Mouse (Mus musculus): Measurements from ENCODE around the gene Sgip1. TPM values are rescaled to one million over a fixed set of nuclear protein-coding genes. Genes with fewer than 3 reads are reported as not detected.

Gene Sgip1
- total and polyA plus RNA-seq, 3 experiments, result 0.92 to 5.6 TPM; not detected in 1

DNA sequence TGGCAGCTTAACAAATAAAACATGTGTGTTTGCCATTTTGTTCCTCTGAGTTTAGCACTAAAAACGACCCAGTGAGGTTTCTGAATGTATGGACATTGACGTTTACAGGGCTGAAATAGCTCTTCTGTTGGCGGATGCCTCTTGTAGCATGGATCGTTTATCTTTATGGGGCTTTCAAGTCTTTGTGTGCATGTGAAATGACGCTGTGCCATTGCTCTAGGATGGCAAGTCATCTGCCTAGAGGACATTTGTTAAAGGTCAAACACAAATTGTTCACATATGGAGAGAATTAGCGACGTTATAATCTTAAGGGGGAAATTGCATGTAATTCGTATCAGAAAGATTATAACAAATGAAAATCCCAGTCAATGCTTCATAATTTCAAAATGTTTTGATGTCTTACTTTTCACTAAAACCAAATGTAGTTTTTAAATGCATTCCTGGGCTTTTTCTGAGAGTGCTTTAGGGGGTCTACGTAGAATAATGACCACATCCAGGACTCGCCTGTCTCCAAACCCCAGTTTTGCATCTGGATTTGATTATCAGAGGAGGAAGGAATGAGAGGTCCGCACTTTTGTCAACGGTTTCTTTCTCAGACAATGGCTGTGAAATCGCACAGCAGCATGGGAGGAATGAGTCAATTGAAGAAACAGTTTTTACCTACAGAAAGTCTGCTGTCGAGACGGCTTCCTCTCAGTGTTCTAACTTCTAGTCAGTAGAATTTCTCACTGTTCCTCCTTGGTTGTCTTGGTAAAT is 264.3 kb downstream of the Sgip1 start:
- Histone ChIP-seq H3K27me3 (ENCODE audit: control insufficient read depth in 1 of 2, insufficient read depth in 2 of 2, low read length in 2 of 2) (no peaks in the 10 kb centered on the region; a peak in 1 of 4 replicates), H3K27ac (ENCODE audit: control insufficient read depth, low read depth, low read length) (no peak overlapping the region), H3K4me3 (ENCODE audit: control insufficient read depth in 1 of 2, insufficient read depth in 1 of 2, low read depth in 2 of 2, low read length in 2 of 2) (no peak overlapping the region), H3K36me3 (ENCODE audit: control insufficient read depth in 1 of 2, insufficient read depth in 2 of 2, low read length in 2 of 2) (no peaks in the 10 kb centered on the region), H3K79me2 (ENCODE audit: control insufficient read depth, insufficient read depth, low read length, poor library complexity) (no peaks in the 10 kb centered on the region), H3K9me3 (replicated peaks; ENCODE audit: insufficient read depth, low read length) (no peaks in the 10 kb centered on the region), H3K4me1 (ENCODE audit: control insufficient read depth in 1 of 2, insufficient read depth in 2 of 2, low read length in 2 of 2) (no peaks in the 10 kb centered on the region), H3K9ac (ENCODE audit: control insufficient read depth, low read depth, low read length, poor library complexity, severe bottlenecking) (no peak overlapping the region)
- TF ChIP-seq MXI1 (IDR thresholded peaks at IDR 0.05; ENCODE audit: low read depth, low read length) (no peak), BHLHE40 (IDR thresholded peaks at IDR 0.05; ENCODE audit: borderline replicate concordance, low read depth, low read length) (no peak), HCFC1 (IDR thresholded peaks at IDR 0.05; ENCODE audit: low read depth, low read length) (no peak), NRF1 (IDR thresholded peaks at IDR 0.05; ENCODE audit: insufficient read depth, low read depth, low read length, poor library complexity, severe bottlenecking) (no peak), MYC (IDR thresholded peaks at IDR 0.05; ENCODE audit: low read depth, low read length) (no peak)
- no peak for DNase-seq (ENCODE audit: low read depth, low spot score)

DNA sequence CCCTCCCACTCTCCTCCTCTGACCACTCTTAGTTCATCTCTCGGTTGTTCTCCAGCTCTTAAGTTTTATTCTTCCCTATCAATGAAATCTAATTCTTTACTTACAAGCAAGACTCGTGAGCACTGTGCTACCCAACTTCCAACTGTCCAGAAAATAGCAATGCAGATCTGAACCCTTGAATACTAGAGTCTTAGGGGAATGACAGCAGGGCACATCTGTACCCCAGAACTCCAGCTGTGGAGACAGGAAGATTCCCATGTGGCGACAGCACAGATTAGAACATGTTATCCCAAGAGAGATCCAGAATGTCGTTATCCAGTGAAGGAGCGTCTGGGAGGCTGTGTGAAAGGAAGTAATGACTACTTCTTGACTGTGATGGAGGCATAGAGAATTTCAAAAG is 265.2 kb downstream of the Sgip1 start:
- no peak overlapping the region for H3K4me3 ChIP-seq (ENCODE audit: control insufficient read depth in 1 of 2, insufficient read depth in 1 of 2, low read depth in 2 of 2, low read length in 2 of 2)
- no peak overlapping the region for H3K9ac ChIP-seq (ENCODE audit: control insufficient read depth, low read depth, low read length, poor library complexity, severe bottlenecking)
- H3K27ac ChIP-seq (ENCODE audit: control insufficient read depth, low read depth, low read length), result no peak overlapping the region
- no peaks in the 10 kb centered on the region for H3K4me1 ChIP-seq (ENCODE audit: control insufficient read depth in 1 of 2, insufficient read depth in 2 of 2, low read length in 2 of 2)
- no peak for TF ChIP-seq MAFK (IDR thresholded peaks at IDR 0.05; ENCODE audit: borderline replicate concordance, low read depth, low read length)
- no peak for TF ChIP-seq POLR2AphosphoS5 (IDR thresholded peaks at IDR 0.05; ENCODE audit: borderline replicate concordance, low read depth, low read length)
- TF ChIP-seq TAL1 (IDR thresholded peaks at IDR 0.05; ENCODE audit: low read length), result no peak
- TF ChIP-seq BHLHE40 (IDR thresholded peaks at IDR 0.05; ENCODE audit: borderline replicate concordance, low read depth, low read length), result no peak
- TF ChIP-seq POLR2A (IDR thresholded peaks at IDR 0.05; ENCODE audit: control insufficient read depth in 1 of 2, insufficient read depth in 1 of 2, low read depth in 1 of 2, low read length in 2 of 2, poor library complexity in 1 of 2), result no peak
- TF ChIP-seq USF2 (IDR thresholded peaks at IDR 0.05; ENCODE audit: borderline replicate concordance in 1 of 2, insufficient read depth in 1 of 2, low read depth in 1 of 2, low read length in 2 of 2), result no peak
- TF ChIP-seq ELF1 (IDR thresholded peaks at IDR 0.05; ENCODE audit: low read depth, low read length), result no peak
- no peak for TF ChIP-seq TCF12 (IDR thresholded peaks at IDR 0.05; ENCODE audit: low read depth, low read length)
- no peak for TF ChIP-seq RAD21 (IDR thresholded peaks at IDR 0.05; ENCODE audit: low read depth, low read length)
- TF ChIP-seq RCOR1 (IDR thresholded peaks at IDR 0.05; ENCODE audit: low read depth, low read length), result no peak
- TF ChIP-seq ZNF384 (IDR thresholded peaks at IDR 0.05; ENCODE audit: low read depth, low read length), result no peak
- TF ChIP-seq CTCF (IDR thresholded peaks at IDR 0.05 in 2 of 3, conservative IDR thresholded peaks at IDR 0.05 in 1 of 3; ENCODE audit: control insufficient read depth in 1 of 3, insufficient read depth in 1 of 3, low read depth in 2 of 3, low read length in 3 of 3, poor library complexity in 1 of 3, severe bottlenecking in 1 of 3), result no peak
- no peak for TF ChIP-seq ZMIZ1 (IDR thresholded peaks at IDR 0.05; ENCODE audit: low read depth, low read length)
- no peak for TF ChIP-seq CHD1 (IDR thresholded peaks at IDR 0.05; ENCODE audit: low read depth, low read length)
- H3K36me3 ChIP-seq (ENCODE audit: control insufficient read depth in 1 of 2, insufficient read depth in 2 of 2, low read length in 2 of 2), result no peaks in the 10 kb centered on the region
- no peak for DNase-seq (ENCODE audit: low read depth, low spot score)
- no peaks in the 10 kb centered on the region for H3K9me3 ChIP-seq (replicated peaks; ENCODE audit: insufficient read depth, low read length)
- H3K79me2 ChIP-seq (ENCODE audit: control insufficient read depth, insufficient read depth, low read length, poor library complexity), result no peaks in the 10 kb centered on the region
- H3K27me3 ChIP-seq (ENCODE audit: control insufficient read depth in 1 of 2, insufficient read depth in 2 of 2, low read length in 2 of 2), result no peaks in the 10 kb centered on the region; a peak in 1 of 4 replicates
